Mouse (Mus musculus): ENCODE results near the gene Srms. TPM values are rescaled to one million over a fixed set of nuclear protein-coding genes. Genes with fewer than 3 reads are reported as not detected.

The Srms gene
- polyA plus RNA-seq, 1 experiment from 2014 or later: 0.16 TPM

DNA sequence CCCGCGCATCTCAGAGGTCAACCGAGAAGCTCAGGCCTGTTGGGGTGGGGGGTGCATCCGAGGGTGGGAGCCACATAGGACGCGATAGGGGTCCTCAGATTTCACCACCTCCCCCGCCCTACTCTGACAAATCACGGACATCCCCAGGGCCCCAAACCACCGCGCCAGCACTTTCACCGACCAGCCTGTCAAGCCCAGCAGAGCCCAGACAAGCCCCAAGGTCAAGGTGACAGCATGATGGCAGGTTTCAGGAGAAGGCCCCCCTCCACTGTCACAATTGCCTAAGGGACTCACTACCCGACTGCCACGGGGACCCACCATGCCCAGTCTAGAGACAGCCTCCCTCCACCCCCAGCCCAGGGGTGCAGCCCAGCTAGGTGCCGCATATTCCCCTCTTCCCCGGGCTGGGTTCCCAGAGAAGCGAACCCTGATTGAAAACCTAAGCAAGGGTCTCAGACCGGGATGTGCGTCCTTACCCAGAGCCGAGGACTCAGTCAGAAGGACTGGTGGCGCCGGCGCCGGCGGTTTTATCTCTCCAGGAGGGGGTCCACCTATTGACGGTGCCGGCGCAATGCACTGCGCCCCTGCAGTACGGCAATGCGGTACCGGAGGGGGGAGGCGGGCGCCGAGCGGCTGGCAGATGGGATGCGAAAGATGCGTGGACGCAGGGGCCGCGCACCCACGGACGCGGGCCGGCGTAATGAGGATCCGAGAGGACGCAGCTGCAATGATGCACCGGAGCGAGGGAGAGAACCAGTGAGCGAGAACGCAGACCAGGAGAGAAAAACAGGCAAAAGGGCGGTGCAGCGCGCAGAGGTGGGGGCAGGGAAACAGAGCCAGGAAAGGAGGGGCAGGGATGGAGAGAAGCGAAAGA, 56.5 kb downstream of the Srms start, which contains the start of gene Eef1a2:
TSS of gene Eef1a2 (minus strand) at position 767 of the 874 bp plus-strand sequence.
- Histone ChIP-seq H3K27me3 (replicated peaks; ENCODE audit: low read depth, poor library complexity, severe bottlenecking) (peaks cover 74% of the 10 kb centered on the region), H3K4me3 (peak within 1 kb of the TSS; percentile 57), H3K27ac (replicated peaks) (peak within 1 kb of the TSS; percentile 30; the same call in 1 of the 2 replicates), H3K4me1 (peaks cover 23% of the 10 kb centered on the region), H3K9me3 (no peaks in the 10 kb centered on the region), H3K36me3 (replicated peaks) (no peaks in the 10 kb centered on the region)
- DNase-seq (ENCODE audit: low spot score): peak; percentile 41
- WGBS: 2% methylated on average over 55 of the region's 55 CpGs

GRCm38 (mm10) chr2:181155801-181156200, 57.2 kb downstream of the Srms start:
- Histone ChIP-seq H3K27me3 (replicated peaks; ENCODE audit: low read depth, poor library complexity, severe bottlenecking) (peaks cover 80% of the 10 kb centered on the region), H3K27ac (replicated peaks) (no peak overlapping the region), H3K4me3 (no peak overlapping the region), H3K4me1 (peaks cover 23% of the 10 kb centered on the region), H3K9me3 (no peaks in the 10 kb centered on the region), H3K36me3 (replicated peaks) (no peaks in the 10 kb centered on the region)
- DNase-seq (ENCODE audit: low spot score): no peak
- 70% methylated on average over 4 of the region's 4 CpGs for WGBS

Other genes starting within 250 kb of the Srms start
- gene Arfgap1, start 246.0 kb downstream of the Srms start, polyA plus RNA-seq (2016; fragmentation: Nextera tagmentation; extraction: Ambion mirVana): 87.3 and 87.7 TPM in 2 replicates
- gene Col20a1, start 226.7 kb downstream of the Srms start, polyA plus RNA-seq (2016; fragmentation: Nextera tagmentation; extraction: Ambion mirVana): 0.26 and 0.62 TPM in 2 replicates
- 5.5 and 6.7 TPM in 2 replicates for gene Chrna4, start 169.6 kb downstream of the Srms start, polyA plus RNA-seq (2016; fragmentation: Nextera tagmentation; extraction: Ambion mirVana)
- gene Kcnq2, start 77.9 kb downstream of the Srms start, polyA plus RNA-seq (2016; fragmentation: Nextera tagmentation; extraction: Ambion mirVana): 1.8 and 1.9 TPM in 2 replicates
- gene Eef1a2, start 56.2 kb downstream of the Srms start, polyA plus RNA-seq (2016; fragmentation: Nextera tagmentation; extraction: Ambion mirVana): 0.11 TPM in 1 of 2 replicates, not detected in the other
- 351 and 375 TPM in 2 replicates for gene Ppdpf, start 25.9 kb downstream of the Srms start, polyA plus RNA-seq (2016; fragmentation: Nextera tagmentation; extraction: Ambion mirVana)
- not detected in 2 replicates for gene Ptk6, start 10.4 kb downstream of the Srms start, polyA plus RNA-seq (2016; fragmentation: Nextera tagmentation; extraction: Ambion mirVana)
- 0.25 and 0.26 TPM in 2 replicates for gene Fndc11, start 6.8 kb upstream of the Srms start, polyA plus RNA-seq (2016; fragmentation: Nextera tagmentation; extraction: Ambion mirVana)
- 1.1 and 1.4 TPM in 2 replicates for gene Helz2, start 28.8 kb upstream of the Srms start, polyA plus RNA-seq (2016; fragmentation: Nextera tagmentation; extraction: Ambion mirVana)
- gene Gmeb2, start 74.8 kb upstream of the Srms start, polyA plus RNA-seq (2016; fragmentation: Nextera tagmentation; extraction: Ambion mirVana): 18.7 and 20.2 TPM in 2 replicates
- gene Stmn3, start 101.3 kb upstream of the Srms start, polyA plus RNA-seq (2016; fragmentation: Nextera tagmentation; extraction: Ambion mirVana): 47.9 and 53.7 TPM in 2 replicates
- 72.4 and 74.1 TPM in 2 replicates for gene Rtel1, start 106.6 kb upstream of the Srms start, polyA plus RNA-seq (2016; fragmentation: Nextera tagmentation; extraction: Ambion mirVana)
- 46.9 and 51.8 TPM in 2 replicates for gene Zgpat, start 151.7 kb upstream of the Srms start, polyA plus RNA-seq (2016; fragmentation: Nextera tagmentation; extraction: Ambion mirVana)
- 74.0 and 74.4 TPM in 2 replicates for gene Arfrp1, start 152.2 kb upstream of the Srms start, polyA plus RNA-seq (2016; fragmentation: Nextera tagmentation; extraction: Ambion mirVana)
- 25.7 and 30.7 TPM in 2 replicates for gene Lime1, start 166.9 kb upstream of the Srms start, polyA plus RNA-seq (2016; fragmentation: Nextera tagmentation; extraction: Ambion mirVana)
- gene Zbtb46, start 246.2 kb upstream of the Srms start, polyA plus RNA-seq (2016; fragmentation: Nextera tagmentation; extraction: Ambion mirVana): 16.4 and 20.1 TPM in 2 replicates

Measured in embryonic facial prominence, embryonic 10.5 days (tissue).